In the genomic region with DNA sequence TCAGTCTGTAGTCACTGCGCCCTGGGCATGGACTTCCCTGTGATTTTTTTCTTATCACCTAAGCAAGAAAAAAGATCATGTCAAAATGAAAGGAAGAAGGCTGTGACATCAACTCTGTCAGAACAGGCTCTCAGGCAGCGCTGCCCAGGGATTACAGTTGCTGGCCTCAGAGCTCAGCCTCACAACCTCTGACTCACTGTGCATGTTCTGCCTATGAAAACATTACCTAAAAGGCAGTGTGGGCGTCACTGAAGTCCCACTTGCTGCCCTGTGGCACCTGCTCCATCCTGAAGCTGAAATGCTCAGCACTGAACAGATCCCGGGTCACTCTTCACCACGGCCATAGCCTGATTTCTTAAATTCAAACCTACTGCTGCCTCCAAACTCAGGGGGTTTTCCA, we compare ENCODE assay signal across 18 mouse cellular contexts. TPM values are rescaled to one million over a fixed set of nuclear protein-coding genes. Genes with fewer than 3 reads are reported as not detected.
DNase-seq lines count a peak whose midpoint lies in the region; ATAC-seq and TF ChIP-seq lines count a peak whose summit lies in the region.
"Had no signal": no experiment of that assay in that cellular context is flagged by ENCODE, and none has a peak within 500 bp of the region (broad histone marks: within the 10 kb centered on the region; RNA-seq: fewer than 3 reads in every experiment).

No protein-coding gene starts in this region.

- TF ChIP-seq CTCF in bone marrow, adult 2 months (IDR thresholded peaks at IDR 0.05; ENCODE audit: control insufficient read depth, insufficient read depth, low read length) = no peak
- no peak for TF ChIP-seq CTCF in liver, postnatal 0 days (IDR thresholded peaks at IDR 0.05; ENCODE audit: low read depth)
- TF ChIP-seq CTCF in kidney, adult 2 months (conservative IDR thresholded peaks at IDR 0.05; ENCODE audit: insufficient read depth, insufficient read length, low read depth, low read length) = no peak

- no peaks in the 10 kb centered on the region for H3K27me3 ChIP-seq in liver, embryonic 12.5 days (replicated peaks)
- H3K27me3 ChIP-seq in liver, postnatal 0 days (ENCODE audit: insufficient read depth, low read length) = no peaks in the 10 kb centered on the region
- no peaks in the 10 kb centered on the region for H3K27me3 ChIP-seq in kidney, adult 2 months (replicated peaks; ENCODE audit: control insufficient read depth, insufficient read depth, low read length)
- H3K27me3 ChIP-seq: heart, embryonic 13.5 days; hindbrain, embryonic 15.5 days had no signal

- peak overlapping the region; percentile 66; the same call in 1 of the 2 replicates for H3K4me2 ChIP-seq in liver, embryonic 12.5 days
- H3K4me2 ChIP-seq in liver, postnatal 0 days (ENCODE audit: low read depth, low read length) = no peak overlapping the region
- H3K4me2 ChIP-seq: heart, embryonic 13.5 days; hindbrain, embryonic 15.5 days had no signal

- no peak for DNase-seq in liver
- DNase-seq in gonadal fat pad, adult 2 months (ENCODE audit: low read depth) = peak; percentile 62
- no peak for DNase-seq in liver, postnatal 0 days
- DNase-seq in adrenal gland, adult 8-10 months = no peak
- DNase-seq in kidney, adult 2 months = no peak
- DNase-seq: adrenal gland, adult 2 months; cerebellum, adult 11-12 months; cerebellum, adult 9-10 months; cerebellum, postnatal 25 days; gastrocnemius, postnatal 10 days; heart, postnatal 36 days had no signal

- 91% methylated on average over 5 of the region's 5 CpGs for WGBS in liver, embryonic 12.5 days (ENCODE audit: insufficient replicate concordance)
- 91% methylated on average over 5 of the region's 5 CpGs for WGBS in bone marrow, adult 2 months
- WGBS in liver, postnatal 0 days (ENCODE audit: insufficient replicate concordance) = 90% methylated on average over 5 of the region's 5 CpGs
- 87% methylated on average over 5 of the region's 5 CpGs for WGBS in kidney, adult 2 months

- no peak for TF ChIP-seq EP300 in liver, postnatal 0 days (IDR thresholded peaks at IDR 0.05; ENCODE audit: low read depth)

- TF ChIP-seq POLR2A in bone marrow, adult 2 months (IDR thresholded peaks at IDR 0.05; ENCODE audit: borderline replicate concordance, control insufficient read depth, low read depth, low read length) = no peak
- no peak for TF ChIP-seq POLR2A in kidney, adult 2 months (IDR thresholded peaks at IDR 0.05; ENCODE audit: low read depth, low read length)

- no peaks in the 10 kb centered on the region for H3K9me3 ChIP-seq in liver, embryonic 12.5 days (replicated peaks)
- H3K9me3 ChIP-seq in liver, postnatal 0 days (ENCODE audit: low read length) = no peaks in the 10 kb centered on the region
- H3K9me3 ChIP-seq: embryonic facial prominence, embryonic 10.5 days; forebrain, embryonic 10.5 days; heart, embryonic 13.5 days; hindbrain, embryonic 15.5 days had no signal

- no peak for ATAC-seq in liver, embryonic 12.5 days
- no peak for ATAC-seq in liver, postnatal 0 days
- ATAC-seq: forebrain, embryonic 14.5 days had no signal

- peaks cover 91% of the 10 kb centered on the region for H3K36me3 ChIP-seq in liver, embryonic 12.5 days
- peaks cover 47% of the 10 kb centered on the region for H3K36me3 ChIP-seq in liver, postnatal 0 days (replicated peaks; ENCODE audit: insufficient read depth, low read length)
- H3K36me3 ChIP-seq in kidney, adult 2 months (ENCODE audit: control insufficient read depth, insufficient read depth, low read length) = peaks cover 9% of the 10 kb centered on the region

- H3K27ac ChIP-seq in liver, embryonic 12.5 days = peak overlapping the region; percentile 98
- peak overlapping the region; percentile 19 for H3K27ac ChIP-seq in bone marrow, adult 2 months (ENCODE audit: control insufficient read depth, insufficient read depth, low read depth, low read length, poor library complexity)
- peak overlapping the region; percentile 95 for H3K27ac ChIP-seq in liver, postnatal 0 days (ENCODE audit: low read depth)
- no peak overlapping the region for H3K27ac ChIP-seq in kidney, adult 2 months (ENCODE audit: insufficient read depth, low read depth, low read length)
- H3K27ac ChIP-seq: embryonic facial prominence, embryonic 10.5 days; forebrain, embryonic 10.5 days; heart, embryonic 13.5 days; hindbrain, embryonic 15.5 days had no signal

- H3K4me3 ChIP-seq in liver, embryonic 12.5 days = no peak overlapping the region
- no peak overlapping the region for H3K4me3 ChIP-seq in bone marrow, adult 2 months (replicated peaks; ENCODE audit: control insufficient read depth, low read depth, low read length)
- no peak overlapping the region for H3K4me3 ChIP-seq in liver, postnatal 0 days (ENCODE audit: low read depth, low read length)
- H3K4me3 ChIP-seq in kidney, adult 2 months (ENCODE audit: insufficient read depth, low read depth, low read length) = no peak overlapping the region
- H3K4me3 ChIP-seq: embryonic facial prominence, embryonic 10.5 days; forebrain, embryonic 10.5 days; heart, embryonic 13.5 days; hindbrain, embryonic 15.5 days had no signal

- H3K4me1 ChIP-seq in liver, embryonic 12.5 days = peaks cover 58% of the 10 kb centered on the region
- no peaks in the 10 kb centered on the region; the same call in 1 of the 2 replicates for H3K4me1 ChIP-seq in bone marrow, adult 2 months (ENCODE audit: control insufficient read depth, insufficient read depth, low read length)
- H3K4me1 ChIP-seq in liver, postnatal 0 days (ENCODE audit: insufficient read depth) = peaks cover 13% of the 10 kb centered on the region
- no peaks in the 10 kb centered on the region for H3K4me1 ChIP-seq in kidney, adult 2 months (ENCODE audit: control insufficient read depth, insufficient read depth, low read length)
- H3K4me1 ChIP-seq: embryonic facial prominence, embryonic 10.5 days; forebrain, embryonic 10.5 days; heart, embryonic 13.5 days; hindbrain, embryonic 15.5 days had no signal

- H3K9ac ChIP-seq in liver, embryonic 12.5 days = peak overlapping the region; percentile 71; the same call in 1 of the 2 replicates
- H3K9ac ChIP-seq in liver, postnatal 0 days (replicated peaks) = no peak overlapping the region
- H3K9ac ChIP-seq: heart, embryonic 13.5 days; hindbrain, embryonic 15.5 days had no signal

RNA-seq across cellular contexts. Expression of a gene that starts 29.6 kb away (rescaled TPM):
- 72.8 and 77.8 TPM in 2 replicates for polyA plus RNA-seq in liver, embryonic 12.5 days (2016; fragmentation: Nextera tagmentation; extraction: Ambion mirVana)
- 30.1 and 31.3 TPM in 2 replicates for polyA plus RNA-seq in bone marrow, adult 2 months (2011; ENCODE audit: insufficient read depth, insufficient read length, low replicate concordance, missing spikeins)
- polyA plus RNA-seq in gonadal fat pad, adult 2 months (2012; rRNA removed) = 28.1 and 41.1 TPM in 2 replicates
- polyA plus RNA-seq in liver, postnatal 0 days (2015; fragmentation: Nextera tagmentation; extraction: Ambion mirVana) = 52.2 and 53.8 TPM in 2 replicates
- 10 to 100 TPM; 59.0 to 79.5 (median 69.0) TPM for total RNA-seq in adrenal gland, adult 8-10 months (2022)
- 45.4 and 59.9 TPM in 2 replicates for polyA plus RNA-seq in kidney, adult 2 months (2012; rRNA removed)

RNA-seq across cellular contexts. Expression of a gene that starts 29.9 kb away (rescaled TPM):
- 40.5 TPM in 2 replicates for polyA plus RNA-seq in liver, embryonic 12.5 days (2016; fragmentation: Nextera tagmentation; extraction: Ambion mirVana)
- 19.5 and 20.1 TPM in 2 replicates for polyA plus RNA-seq in bone marrow, adult 2 months (2011; ENCODE audit: insufficient read depth, insufficient read length, low replicate concordance, missing spikeins)
- polyA plus RNA-seq in gonadal fat pad, adult 2 months (2012; rRNA removed) = 21.6 and 38.0 TPM in 2 replicates
- polyA plus RNA-seq in liver, postnatal 0 days (2015; fragmentation: Nextera tagmentation; extraction: Ambion mirVana) = 19.7 and 21.2 TPM in 2 replicates
- 10 to 100 TPM; 46.1 to 69.9 (median 58.5) TPM for total RNA-seq in adrenal gland, adult 8-10 months (2022)
- 32.9 and 34.8 TPM in 2 replicates for polyA plus RNA-seq in kidney, adult 2 months (2012; rRNA removed)

RNA-seq across cellular contexts. Expression of a gene that starts 35.1 kb away (rescaled TPM):
- 50.9 and 52.2 TPM in 2 replicates for polyA plus RNA-seq in liver, embryonic 12.5 days (2016; fragmentation: Nextera tagmentation; extraction: Ambion mirVana)
- polyA plus RNA-seq in bone marrow, adult 2 months (2011; ENCODE audit: insufficient read depth, insufficient read length, low replicate concordance, missing spikeins) = 44.2 and 89.4 TPM in 2 replicates
- 15.9 and 18.6 TPM in 2 replicates for polyA plus RNA-seq in gonadal fat pad, adult 2 months (2012; rRNA removed)
- 14.5 and 17.6 TPM in 2 replicates for polyA plus RNA-seq in liver, postnatal 0 days (2015; fragmentation: Nextera tagmentation; extraction: Ambion mirVana)
- total RNA-seq in adrenal gland, adult 8-10 months (2022) = 10 to 100 TPM; 30.0 to 55.3 (median 40.2) TPM
- 10.7 and 11.7 TPM in 2 replicates for polyA plus RNA-seq in kidney, adult 2 months (2012; rRNA removed)

RNA-seq across cellular contexts. Expression of a gene that starts 35.7 kb away (rescaled TPM):
- 103 and 107 TPM in 2 replicates for polyA plus RNA-seq in liver, embryonic 12.5 days (2016; fragmentation: Nextera tagmentation; extraction: Ambion mirVana)
- 87.9 and 99.6 TPM in 2 replicates for polyA plus RNA-seq in bone marrow, adult 2 months (2011; ENCODE audit: insufficient read depth, insufficient read length, low replicate concordance, missing spikeins)
- polyA plus RNA-seq in gonadal fat pad, adult 2 months (2012; rRNA removed) = 78.5 and 81.3 TPM in 2 replicates
- 69.7 and 71.6 TPM in 2 replicates for polyA plus RNA-seq in liver, postnatal 0 days (2015; fragmentation: Nextera tagmentation; extraction: Ambion mirVana)
- total RNA-seq in adrenal gland, adult 8-10 months (2022) = 100 to 1,000 TPM in 3 of 4 experiments, 10 to 100 TPM in 1; 96.5 to 112 (median 105) TPM
- 35.3 and 36.3 TPM in 2 replicates for polyA plus RNA-seq in kidney, adult 2 months (2012; rRNA removed)
